Mouse (Mus musculus) embryo, embryonic 10 days (tissue): ENCODE data around the gene Baiap2.

Experiments
- DNase-seq: peaks from one replicate; pipeline ENCODE4 v3.0.0-alpha.2; 2015; ENCODE audit warnings: low spot score

Gene Baiap2

DNA sequence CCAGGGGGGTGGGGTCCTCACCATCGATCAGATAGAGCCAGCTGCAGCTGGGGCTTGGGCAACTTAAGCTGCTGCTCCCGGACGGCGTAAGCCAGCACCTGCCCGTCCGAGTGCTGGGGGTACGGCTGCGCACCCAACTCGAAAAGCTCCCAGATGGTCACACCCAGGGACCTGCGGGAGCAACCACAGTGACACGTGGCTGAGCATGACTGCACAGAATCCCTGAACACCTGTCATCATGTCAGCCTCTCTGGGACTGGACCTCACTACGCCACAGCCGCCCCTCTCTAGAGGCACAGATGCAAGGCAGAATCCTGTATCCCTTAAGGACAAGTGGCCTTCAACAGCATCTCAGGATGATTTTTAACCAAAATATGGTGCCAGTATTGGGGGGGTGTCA lies 70.1 kb downstream of the Baiap2 start:
- DNase-seq = no peak

DNA sequence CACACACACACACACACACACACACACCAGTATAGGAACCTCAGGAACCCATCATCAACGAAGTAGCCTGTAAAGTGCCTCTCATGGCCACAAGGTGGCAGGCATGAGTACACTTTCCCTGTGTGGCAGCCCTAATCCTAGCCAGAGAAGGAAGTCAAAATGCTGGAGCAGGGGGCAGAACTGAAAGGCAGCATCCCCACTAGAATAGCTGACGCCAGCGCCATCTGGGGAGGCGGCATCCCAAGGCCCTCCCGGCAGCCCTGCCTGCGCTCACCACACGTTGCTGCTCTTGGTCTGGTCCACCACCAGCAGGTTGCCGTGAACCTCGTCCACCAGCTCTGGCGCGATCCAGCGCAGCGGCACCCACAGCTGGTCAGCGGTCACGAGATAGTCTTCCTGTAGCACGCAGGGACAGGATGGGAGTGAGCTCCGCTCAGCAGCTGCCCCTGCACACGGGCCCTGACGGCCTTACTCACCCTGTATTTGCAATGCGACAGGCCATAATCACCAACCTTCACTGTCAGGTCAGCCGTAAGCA lies 70.7 kb downstream of the Baiap2 start:
- peak; percentile 95 for DNase-seq

DNA sequence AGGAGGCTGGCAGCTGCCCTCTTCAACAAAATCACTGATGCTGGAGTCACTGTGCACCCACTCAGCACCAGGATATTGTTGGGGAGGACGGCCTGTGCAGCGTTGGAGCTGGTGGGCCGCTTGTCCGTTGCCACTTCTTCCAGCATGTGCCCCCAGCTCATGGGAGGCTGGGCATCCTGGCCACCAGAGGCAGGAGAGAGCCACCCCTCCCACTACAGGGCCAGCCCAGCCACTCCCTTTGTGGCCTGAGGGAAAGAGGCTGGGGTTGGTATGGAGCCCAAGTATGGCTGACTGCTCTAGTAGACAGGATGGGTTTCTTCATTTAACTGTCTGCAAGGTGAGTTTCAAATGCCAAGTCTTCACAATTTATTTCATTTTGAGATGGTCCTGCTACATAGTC lies 72.2 kb downstream of the Baiap2 start:
- no peak for DNase-seq

DNA sequence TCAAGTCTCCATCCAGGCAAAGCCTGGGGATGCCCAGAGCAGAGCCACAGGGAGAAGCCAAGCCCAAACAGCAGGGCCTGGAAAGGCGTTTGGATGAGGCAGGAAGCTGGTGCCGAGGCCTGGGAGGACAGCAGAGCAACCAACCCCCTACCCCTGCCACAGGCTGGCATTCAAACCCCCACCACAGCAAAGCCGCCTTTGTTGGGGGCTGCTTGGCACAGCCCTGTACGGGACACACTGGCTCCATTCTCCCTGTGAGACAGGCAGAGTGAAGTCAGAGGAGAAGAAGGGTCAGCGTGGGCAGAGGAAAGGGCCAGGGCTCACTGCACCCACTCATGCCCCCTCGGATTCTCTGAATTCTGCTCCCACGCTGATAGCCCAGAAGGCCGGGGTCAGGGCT lies 74.4 kb downstream of the Baiap2 start:
- no peak for DNase-seq

DNA sequence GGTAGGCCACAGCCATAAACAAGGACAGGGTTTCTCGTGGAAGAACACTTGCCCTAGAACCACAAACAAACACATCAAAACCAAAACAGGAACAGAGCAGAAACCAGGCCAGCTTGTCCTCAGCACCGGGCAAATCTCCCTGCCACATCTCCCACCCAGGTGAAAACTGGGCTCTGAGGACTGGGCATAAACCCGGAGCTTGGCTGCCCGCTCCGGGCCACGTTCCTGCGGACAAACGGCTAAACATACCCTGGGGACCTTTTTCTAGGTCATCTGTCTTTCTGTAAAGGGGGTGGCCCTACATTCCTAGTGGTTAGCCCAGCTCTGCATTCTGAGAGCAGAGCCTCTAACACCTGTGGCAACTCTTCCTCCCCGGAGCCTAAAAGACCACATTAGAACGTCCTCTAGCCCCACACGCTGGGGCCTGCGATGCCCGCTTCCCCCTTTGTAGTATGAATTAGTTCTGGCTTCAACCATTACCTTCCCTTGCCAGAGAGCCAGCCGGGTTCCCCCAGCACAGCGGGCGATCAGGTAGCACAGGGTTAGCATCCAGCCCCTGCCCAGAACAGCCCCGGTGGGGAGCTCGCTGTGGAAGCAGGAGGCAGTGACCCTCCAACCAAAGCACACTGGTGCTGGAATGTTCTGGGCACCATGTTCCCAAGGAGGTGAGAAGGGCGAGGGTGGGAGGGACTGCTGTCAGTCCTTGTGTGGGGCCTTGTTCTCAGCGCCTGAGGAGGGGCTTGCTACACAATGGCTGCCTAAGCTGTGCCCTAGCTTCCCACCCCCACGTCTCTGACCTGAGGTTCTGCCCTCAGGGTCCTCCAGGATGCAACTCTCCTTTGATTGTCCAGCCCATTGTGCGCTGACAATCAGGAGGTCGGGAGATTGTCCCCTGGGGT lies 77.2 kb downstream of the Baiap2 start:
- peak; percentile 48 for DNase-seq

DNA sequence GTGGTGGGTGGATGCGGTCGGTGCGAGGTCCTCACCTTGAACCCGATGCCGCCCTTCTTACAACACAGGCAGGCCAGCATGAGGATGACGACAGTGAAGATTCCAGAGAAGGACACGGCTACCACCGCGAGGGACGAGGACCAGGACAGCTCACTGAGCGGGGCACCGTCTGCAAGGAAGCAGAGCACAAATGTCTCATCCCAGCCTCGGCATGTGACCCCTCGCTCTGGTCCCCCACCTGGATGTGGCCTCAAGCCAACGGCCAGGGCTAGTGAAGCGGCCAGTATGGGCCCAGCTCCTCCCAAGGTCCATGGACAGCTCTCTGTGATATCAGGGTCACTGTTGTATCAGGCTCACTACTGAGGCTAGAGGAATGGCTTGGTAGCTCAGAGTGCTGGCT lies 78.8 kb downstream of the Baiap2 start:
- DNase-seq = no peak

DNA sequence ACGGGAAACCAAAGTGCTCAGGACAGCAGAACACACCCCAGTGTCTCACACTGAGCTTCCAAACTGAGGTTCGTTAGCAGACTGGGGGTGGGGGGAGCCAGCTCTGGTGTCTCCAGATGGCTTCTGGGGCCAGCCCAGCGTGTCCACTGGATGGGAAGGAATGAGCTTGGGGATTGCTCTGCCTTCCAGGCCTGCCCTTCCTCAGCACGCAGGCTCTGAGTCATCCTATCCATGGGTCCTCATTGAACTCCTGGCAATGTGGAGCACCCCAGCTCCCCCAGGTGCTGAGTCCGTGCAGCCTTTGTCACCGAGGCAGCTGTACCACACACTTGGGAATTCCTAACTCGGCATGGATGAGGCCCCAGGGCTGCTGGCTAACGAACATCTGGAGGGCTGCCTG lies 79.7 kb downstream of the Baiap2 start:
- DNase-seq = no peak

DNA sequence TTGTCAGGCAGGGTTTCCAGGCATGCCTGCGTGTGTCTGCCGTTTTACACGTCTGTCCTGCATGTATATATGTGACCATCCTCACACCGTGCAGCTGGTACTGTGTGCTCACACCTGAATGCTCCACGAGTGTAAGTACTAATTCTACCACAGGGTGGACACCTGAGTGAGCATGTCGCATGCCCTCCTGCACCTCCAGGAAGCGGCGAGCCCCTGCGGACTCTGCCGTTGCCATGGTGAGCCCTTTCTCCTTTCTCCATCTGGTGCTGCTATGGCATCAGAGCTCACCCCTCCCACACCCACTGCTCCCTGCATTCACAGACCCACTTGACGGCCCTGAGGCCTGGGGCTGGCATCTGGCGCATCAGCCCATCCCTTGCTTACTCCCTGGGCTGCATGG lies 80.3 kb downstream of the Baiap2 start:
- DNase-seq = peak; percentile 24

DNA sequence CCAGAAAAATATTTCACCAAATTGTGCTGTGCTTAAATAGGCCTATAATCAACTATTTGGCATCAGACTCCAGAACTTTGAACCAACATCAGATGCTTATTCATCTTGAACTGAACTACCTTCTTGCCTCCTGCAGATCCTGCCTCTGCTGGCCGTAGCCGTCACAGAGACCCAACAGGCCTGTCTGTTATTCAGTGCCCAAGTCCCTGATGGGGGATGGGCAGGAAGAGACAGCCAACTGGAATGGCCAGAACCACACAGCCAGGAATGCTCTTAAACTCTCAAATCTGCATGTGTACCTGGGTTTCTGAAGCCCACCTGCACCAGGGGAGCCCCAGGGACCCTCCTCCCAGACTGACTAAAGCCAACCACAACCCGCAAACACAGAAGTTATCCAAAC lies 84.4 kb downstream of the Baiap2 start:
- no peak for DNase-seq

DNA sequence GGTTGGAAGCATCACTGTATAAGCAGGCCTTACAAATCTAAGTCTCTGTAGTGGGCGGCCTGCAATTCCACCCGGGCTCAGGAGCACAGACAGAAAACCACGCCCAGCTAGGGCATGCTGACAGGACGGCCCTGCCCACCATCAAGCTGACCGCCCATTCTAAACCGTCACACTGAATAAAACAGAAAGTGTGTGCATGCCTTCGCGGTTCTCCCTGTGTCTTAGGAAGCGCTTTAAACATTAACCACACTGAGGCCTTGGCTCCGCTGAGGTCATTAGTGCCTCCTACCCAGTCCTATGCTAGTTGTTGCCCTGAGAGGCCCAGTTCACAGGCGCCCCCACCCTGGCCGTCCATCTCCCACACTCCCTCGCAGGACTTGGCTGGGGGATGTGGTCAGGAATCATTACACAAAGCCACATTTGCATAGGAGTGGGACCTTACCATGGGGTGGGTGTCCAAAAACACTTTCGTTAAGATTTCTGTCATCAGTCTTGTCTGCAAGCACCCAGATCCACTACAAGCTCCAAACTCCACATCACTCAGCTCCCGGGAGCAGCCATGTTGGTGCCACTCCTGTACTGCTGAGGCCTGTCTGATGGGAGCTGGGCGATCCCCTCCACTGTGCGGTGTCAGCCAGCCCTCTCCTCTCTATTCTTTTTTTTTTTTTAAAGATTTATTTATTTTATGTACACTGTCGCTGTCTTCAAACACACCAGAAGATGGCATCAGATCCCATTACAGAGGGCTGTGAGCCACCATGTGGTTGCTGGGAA lies 85.9 kb downstream of the Baiap2 start:
- peak; percentile 20 for DNase-seq

DNA sequence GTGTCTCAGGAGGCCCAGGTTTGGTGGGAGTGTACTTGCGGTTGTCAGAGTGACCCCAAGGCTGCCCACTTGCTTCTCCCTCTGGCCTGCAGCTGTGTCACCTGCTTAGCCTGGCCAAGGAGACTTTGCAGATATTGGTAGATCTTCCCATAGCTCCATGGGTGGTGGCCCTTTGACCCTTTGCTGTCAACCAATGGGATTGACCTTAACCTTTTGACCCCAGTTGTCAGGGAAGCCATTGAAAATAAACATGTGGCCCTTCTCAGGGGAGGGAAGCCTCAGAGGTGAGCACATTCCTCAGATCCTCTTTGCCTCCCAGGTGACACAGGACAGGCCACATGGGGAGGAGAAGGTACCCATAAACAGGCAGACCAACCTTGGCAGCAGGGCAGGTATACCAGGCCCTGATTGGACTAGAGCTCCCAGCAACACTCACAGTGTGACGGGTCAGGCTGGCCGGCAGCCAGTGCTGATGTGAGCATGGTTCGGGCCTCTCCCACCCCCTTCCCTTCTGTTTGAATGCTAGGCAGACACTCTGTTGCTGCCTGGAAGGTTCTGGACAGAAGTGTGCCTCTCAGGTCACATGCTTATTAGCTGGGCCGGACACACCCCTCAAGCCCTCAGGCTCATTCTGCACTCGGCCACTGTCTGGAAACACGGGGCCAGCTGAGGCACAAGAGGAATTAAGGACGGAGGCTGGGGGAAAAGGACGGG lies 87.0 kb downstream of the Baiap2 start:
- DNase-seq = peak; percentile 57

DNA sequence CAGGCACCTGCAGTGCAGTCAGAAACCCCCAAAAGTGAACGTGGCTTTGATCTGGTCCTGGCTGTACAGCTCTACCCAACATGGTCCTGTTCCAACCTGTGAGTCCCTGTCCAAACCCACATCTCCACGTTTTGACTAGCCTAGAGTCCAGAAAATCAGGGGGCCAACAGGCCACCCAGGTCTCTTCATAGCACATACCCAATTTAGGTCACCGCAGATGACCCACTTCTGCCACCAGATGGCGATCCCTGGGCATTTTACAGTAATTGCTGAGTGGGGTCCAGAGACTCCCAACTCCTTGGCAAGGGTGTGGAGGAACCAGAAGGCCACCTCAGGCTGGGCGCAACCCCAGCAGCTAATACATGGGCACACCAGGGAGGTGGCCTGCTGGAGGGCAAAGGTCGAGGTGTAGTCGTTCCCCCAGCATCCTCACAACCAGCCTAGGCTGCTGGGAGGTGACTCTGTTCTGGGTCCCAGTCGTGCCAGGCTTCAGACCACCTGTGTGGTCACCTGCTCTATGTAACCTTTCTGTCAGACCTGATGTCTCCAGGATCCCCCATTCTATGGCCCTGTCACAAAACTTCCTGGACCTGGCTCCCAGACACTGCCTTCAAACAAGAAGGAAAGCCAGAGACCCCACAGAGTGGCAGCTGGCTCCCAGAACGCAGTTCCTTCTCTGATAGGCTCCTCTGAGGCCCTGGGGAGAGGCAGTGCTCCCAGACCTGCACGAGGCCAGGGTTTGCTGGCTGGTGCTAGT lies 87.8 kb downstream of the Baiap2 start:
- peak; percentile 80 for DNase-seq

DNA sequence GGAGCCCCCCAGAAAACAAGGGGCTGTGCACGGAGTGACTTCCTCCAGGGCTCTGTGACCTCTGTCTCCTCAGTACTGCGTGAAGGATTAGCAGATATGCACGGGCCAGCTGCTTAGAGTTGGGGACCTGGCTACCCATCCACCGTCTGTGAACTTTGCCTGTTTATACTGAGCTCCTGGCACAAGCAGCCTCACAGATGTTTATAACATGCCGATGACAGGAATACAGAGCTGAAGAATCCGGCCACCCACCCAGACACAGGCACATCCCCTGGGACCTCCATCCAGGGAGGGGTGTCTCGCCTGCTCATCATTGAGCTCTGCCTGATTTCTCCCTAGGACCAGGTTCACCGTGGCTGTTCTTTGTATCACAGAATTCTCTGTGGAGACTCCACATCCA lies 89.5 kb downstream of the Baiap2 start:
- no peak for DNase-seq

DNA sequence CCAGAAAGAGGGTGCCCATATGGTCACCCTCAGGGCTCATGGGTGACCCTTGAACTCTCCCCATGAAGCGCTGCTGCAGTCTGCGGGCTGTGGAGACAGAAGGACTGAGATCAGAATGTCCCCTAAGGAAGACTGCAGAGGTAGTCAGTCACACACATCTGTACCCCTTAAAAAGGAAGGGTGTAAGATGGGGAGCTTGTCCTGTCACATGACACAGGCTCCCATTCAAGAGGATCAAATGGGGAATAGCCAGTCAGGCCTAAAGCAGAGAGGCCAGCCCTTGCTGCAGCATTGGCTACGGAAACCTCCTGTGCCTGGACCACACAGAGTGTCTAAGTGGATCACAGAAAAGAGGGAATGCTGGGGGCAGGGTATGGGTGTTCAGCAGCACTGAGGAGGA lies 90.9 kb downstream of the Baiap2 start:
- peak; percentile 39 for DNase-seq

DNA sequence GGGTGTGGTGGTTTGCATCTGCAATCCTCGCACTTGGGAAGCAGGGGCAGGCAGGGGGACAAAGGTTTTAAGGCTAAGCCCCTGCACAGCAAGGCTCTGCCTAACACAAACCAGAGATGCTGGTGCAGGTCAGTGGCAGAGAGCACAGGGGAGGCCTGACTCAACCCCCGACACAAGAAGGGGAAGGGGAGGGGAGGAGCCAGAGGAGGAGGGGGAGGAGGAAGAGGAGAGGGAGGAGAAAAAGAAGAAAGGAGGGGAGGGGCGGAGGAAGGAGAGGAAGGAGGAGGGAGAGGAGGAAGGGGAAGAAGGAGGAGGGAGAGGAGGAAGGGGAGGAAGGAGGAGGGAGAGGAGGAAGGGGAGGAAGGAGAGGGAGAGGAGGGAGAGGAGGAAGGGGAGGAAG lies 91.7 kb downstream of the Baiap2 start:
- DNase-seq = no peak

DNA sequence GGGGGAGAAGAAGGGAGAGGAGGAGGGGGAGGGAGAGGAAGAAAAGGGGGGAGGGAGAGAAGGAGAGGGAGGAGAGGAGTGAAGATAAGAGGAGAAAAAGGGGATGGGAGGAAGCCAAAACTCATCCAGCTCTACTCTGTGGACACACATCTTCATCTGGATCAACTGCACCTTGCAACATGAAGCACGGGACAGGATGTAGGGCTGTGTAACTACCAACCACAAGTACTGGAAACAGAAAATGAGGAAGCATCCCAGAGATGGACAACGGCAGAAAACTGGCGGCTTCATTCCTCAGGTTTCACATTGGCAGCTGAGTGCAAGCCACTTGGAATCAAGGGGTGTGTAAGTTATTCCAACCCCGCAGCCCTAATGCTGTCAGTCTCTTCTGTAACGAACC lies 92.2 kb downstream of the Baiap2 start:
- DNase-seq = no peak

DNA sequence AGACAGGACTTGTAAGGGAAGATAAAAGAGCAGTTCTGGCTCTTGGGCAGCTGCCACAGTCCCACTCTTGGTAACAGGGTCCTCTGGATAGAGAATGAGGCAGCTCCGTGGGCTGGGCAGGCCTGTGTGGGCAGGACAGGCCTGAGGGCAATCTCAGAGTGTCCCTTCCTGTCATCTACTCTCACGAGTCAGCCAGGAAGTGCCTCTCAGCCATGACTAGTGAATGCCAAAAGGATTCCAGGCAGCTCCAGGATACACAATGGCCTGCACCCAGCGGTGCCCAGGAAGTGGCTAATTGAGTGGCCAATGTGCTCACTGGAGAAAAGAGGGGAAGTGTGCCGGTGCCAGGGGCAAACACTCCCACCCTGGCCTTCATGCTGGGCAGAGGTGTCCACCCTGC lies 97.0 kb downstream of the Baiap2 start:
- no peak for DNase-seq

DNA sequence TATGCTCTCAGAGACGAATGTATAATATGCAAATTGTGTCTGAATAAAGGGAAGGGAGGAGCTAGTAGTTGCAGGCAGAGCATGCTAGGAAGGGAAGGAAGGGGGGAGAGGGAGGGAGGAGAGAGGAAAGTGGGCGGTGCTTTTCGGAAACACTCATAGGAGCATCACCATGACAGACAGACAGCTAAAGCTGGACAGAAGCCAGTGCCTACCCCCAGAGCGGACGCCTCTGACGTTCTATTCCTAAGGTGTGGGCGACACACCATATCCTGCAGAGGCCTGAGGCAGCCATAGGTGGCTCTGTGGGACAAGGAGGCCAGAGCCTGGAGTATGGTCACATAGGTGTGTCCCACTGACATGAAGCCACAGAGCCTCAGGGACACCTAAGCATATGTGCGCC lies 97.9 kb downstream of the Baiap2 start:
- DNase-seq = no peak

DNA sequence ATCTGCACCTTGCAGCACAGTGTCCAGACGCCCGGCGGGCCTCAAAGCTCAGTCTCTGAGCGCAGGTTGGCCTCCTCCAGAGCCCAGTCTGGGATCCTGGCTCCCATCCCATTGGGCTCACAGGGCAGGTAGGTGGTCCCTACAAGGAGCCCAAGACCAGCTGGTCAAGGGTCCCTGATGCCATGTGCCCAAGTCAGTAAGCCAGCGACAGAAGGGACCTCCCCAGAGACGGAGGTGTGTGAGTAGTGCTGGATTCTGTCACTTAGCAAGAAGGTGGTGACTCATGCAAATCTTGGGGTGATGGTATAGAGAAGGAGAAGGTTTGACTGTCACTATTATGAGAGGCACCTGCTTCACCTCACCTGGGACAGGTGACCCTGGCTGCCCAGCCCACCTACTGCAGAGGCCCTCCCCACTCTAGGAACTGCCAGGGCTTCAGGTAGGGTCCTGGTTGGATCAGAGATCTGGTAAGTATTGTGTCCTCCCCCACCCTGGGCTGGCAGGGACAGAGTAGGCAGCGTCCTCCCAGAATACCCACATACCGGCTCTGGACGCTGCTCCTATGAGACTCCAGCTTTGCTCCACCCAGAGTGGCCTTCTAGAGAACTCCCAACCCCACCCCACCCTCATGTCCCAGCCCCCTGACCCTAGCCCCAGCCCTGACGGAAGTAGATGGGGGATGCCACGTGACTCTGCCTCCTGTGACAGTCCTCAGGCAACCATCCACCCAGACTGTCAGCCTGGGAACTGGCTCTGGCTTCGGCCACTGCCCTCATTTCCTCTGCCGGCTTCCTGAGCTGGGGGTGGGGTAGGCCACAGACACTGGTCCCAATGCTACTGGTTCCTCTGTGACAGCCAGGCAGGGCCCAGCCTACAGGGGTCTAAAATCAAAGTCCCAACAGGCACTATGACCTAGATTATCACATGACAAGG lies 98.9 kb downstream of the Baiap2 start:
- DNase-seq = peak; percentile 34

DNA sequence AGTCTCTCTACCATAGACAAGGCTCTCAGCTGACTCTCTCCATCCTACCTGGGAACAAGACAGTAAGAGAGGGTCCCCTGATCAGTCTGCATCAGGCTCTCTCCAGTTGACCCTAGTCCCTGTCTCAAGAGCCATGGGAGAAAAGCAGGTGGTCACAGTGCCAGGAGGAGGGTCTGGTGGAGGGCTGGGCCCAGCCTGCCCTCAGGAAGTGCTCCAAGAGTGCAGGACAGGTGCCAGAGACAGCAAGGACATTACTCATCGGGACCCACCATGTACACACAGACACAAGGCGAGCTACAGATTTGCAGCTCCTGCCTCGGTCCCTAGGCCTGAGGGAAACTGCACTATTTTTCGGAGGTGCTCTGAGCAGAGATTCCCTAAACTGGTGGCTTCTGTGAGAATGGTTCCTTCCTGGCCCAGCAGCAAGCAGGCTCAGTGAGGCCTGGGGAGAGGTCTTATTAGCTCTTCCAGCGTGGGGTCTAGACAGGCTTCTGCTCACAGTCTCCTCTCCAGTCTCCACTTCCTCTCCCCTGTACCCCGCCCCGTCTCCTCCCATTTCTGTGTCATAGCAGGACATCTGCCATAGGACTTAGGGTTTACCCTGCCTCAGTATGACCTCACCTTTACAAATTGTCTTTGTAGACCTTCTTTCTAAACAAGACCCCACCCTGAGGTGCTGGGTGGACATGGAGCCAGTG lies 99.7 kb downstream of the Baiap2 start:
- no peak for DNase-seq
